Mouse (Mus musculus): ENCODE measurements around the gene Col17a1. TPM values are rescaled to one million over a fixed set of nuclear protein-coding genes. Genes with fewer than 3 reads are reported as not detected.

Col17a1 gene
- 0.17 and 0.29 TPM in 2 replicates for polyA plus RNA-seq (2014; fragmentation: Nextera tagmentation; extraction: Ambion mirVana)

GRCm38 (mm10) chr19:47691994-47692393, at the start of gene Col17a1:
Col17a1 (minus strand) TSS chr19:47692094.
- Histone ChIP-seq H3K4me3 (replicated peaks; ENCODE audit: low read length) (no peak within 1 kb of the TSS), H3K4me1 (replicated peaks; ENCODE audit: control insufficient read depth, insufficient read depth, low read length) (no peaks in the 10 kb centered on the region), H3K4me2 (replicated peaks) (no peak within 1 kb of the TSS), H3K9ac (no peak within 1 kb of the TSS), H3K36me3 (replicated peaks; ENCODE audit: control insufficient read depth, insufficient read depth) (no peaks in the 10 kb centered on the region), H3K27ac (no peak within 1 kb of the TSS), H3K27me3 (ENCODE audit: control insufficient read depth, insufficient read depth, low read length) (no peaks in the 10 kb centered on the region), H3K9me3 (ENCODE audit: control insufficient read depth, low read length) (no peaks in the 10 kb centered on the region)
- 88% methylated on average over 6 of the region's 6 CpGs for WGBS
- DNase-seq (ENCODE audit: low spot score): no peak
- ATAC-seq (ENCODE audit: low FRiP score): no peak

GRCm38 (mm10) chr19:47731931-47732330, 40.0 kb upstream of the Col17a1 start:
- peak; percentile 71 for DNase-seq (ENCODE audit: low spot score)
- H3K27ac ChIP-seq: peak overlapping the region; percentile 97

GRCm38 (mm10) chr19:47731071-47731881, 39.4 kb upstream of the Col17a1 start, which contains the start of gene Sfr1:
Sfr1 (plus strand) TSS chr19:47731682.
- DNase-seq (ENCODE audit: low spot score): peak; percentile 100

More at GRCm38 (mm10) chr19:47731931-47732330, 40.0 kb upstream of the Col17a1 start:
- peak overlapping the region; percentile 76 for H3K4me3 ChIP-seq (replicated peaks; ENCODE audit: low read length)
- H3K9me3 ChIP-seq (ENCODE audit: control insufficient read depth, low read length): no peaks in the 10 kb centered on the region
- H3K36me3 ChIP-seq (replicated peaks; ENCODE audit: control insufficient read depth, insufficient read depth): peaks cover 44% of the 10 kb centered on the region
- peak overlapping the region; percentile 57 for H3K4me2 ChIP-seq (replicated peaks)
- peak overlapping the region; percentile 70 for H3K9ac ChIP-seq
- peaks cover 5% of the 10 kb centered on the region; the same call in 1 of the 2 replicates for H3K4me1 ChIP-seq (replicated peaks; ENCODE audit: control insufficient read depth, insufficient read depth, low read length)
- H3K27me3 ChIP-seq (ENCODE audit: control insufficient read depth, insufficient read depth, low read length): no peaks in the 10 kb centered on the region
- peak; percentile 7 for ATAC-seq (ENCODE audit: low FRiP score)
- WGBS: 4% methylated on average over 12 of the region's 15 CpGs

GRCm38 (mm10) chr19:47730691-47731070, 38.8 kb upstream of the Col17a1 start:
- ATAC-seq (ENCODE audit: low FRiP score) (peak; percentile 56; the same call in 1 of the 2 replicates), DNase-seq (ENCODE audit: low spot score) (peak; percentile 63)
- peak overlapping the region; percentile 72 for H3K9ac ChIP-seq
- H3K4me1 ChIP-seq (replicated peaks; ENCODE audit: control insufficient read depth, insufficient read depth, low read length): peaks cover 5% of the 10 kb centered on the region; the same call in 1 of the 2 replicates
- peak overlapping the region; percentile 97 for H3K27ac ChIP-seq
- 0% methylated on average over 12 of the region's 12 CpGs for WGBS
- H3K4me3 ChIP-seq (replicated peaks; ENCODE audit: low read length): peak overlapping the region; percentile 76
- H3K9me3 ChIP-seq (ENCODE audit: control insufficient read depth, low read length): no peaks in the 10 kb centered on the region
- H3K27me3 ChIP-seq (ENCODE audit: control insufficient read depth, insufficient read depth, low read length): no peaks in the 10 kb centered on the region
- H3K4me2 ChIP-seq (replicated peaks): peak overlapping the region; percentile 82
- peaks cover 32% of the 10 kb centered on the region for H3K36me3 ChIP-seq (replicated peaks; ENCODE audit: control insufficient read depth, insufficient read depth)

More at GRCm38 (mm10) chr19:47731071-47731881, 39.4 kb upstream of the Col17a1 start, which contains the start of gene Sfr1:
- peak within 1 kb of the TSS; percentile 82 for H3K4me2 ChIP-seq (replicated peaks)
- H3K4me1 ChIP-seq (replicated peaks; ENCODE audit: control insufficient read depth, insufficient read depth, low read length): peaks cover 5% of the 10 kb centered on the region; the same call in 1 of the 2 replicates
- peak within 1 kb of the TSS; percentile 97 for H3K27ac ChIP-seq
- peak; percentile 97 for ATAC-seq (ENCODE audit: low FRiP score)
- peak within 1 kb of the TSS; percentile 76 for H3K4me3 ChIP-seq (replicated peaks; ENCODE audit: low read length)
- H3K36me3 ChIP-seq (replicated peaks; ENCODE audit: control insufficient read depth, insufficient read depth): peaks cover 38% of the 10 kb centered on the region
- H3K27me3 ChIP-seq (ENCODE audit: control insufficient read depth, insufficient read depth, low read length): no peaks in the 10 kb centered on the region
- H3K9me3 ChIP-seq (ENCODE audit: control insufficient read depth, low read length): no peaks in the 10 kb centered on the region
- WGBS: 1% methylated on average over 61 of the region's 72 CpGs
- H3K9ac ChIP-seq: peak within 1 kb of the TSS; percentile 72

- Histone ChIP-seq H3K4me1 (replicated peaks; ENCODE audit: control insufficient read depth, insufficient read depth, low read length) (peaks cover 5% of the 10 kb centered on the region; the same call in 1 of the 2 replicates), H3K4me2 (replicated peaks) (no peak overlapping the region), H3K27me3 (ENCODE audit: control insufficient read depth, insufficient read depth, low read length) (no peaks in the 10 kb centered on the region), H3K4me3 (replicated peaks; ENCODE audit: low read length) (no peak overlapping the region), H3K36me3 (replicated peaks; ENCODE audit: control insufficient read depth, insufficient read depth) (no peaks in the 10 kb centered on the region), H3K27ac (no peak overlapping the region), H3K9me3 (ENCODE audit: control insufficient read depth, low read length) (no peaks in the 10 kb centered on the region), H3K9ac (no peak overlapping the region)
- ATAC-seq (ENCODE audit: low FRiP score): no peak
- WGBS: 69% methylated on average over 7 of the region's 7 CpGs
- peak; percentile 26 for DNase-seq (ENCODE audit: low spot score)
Measured at GRCm38 (mm10) chr19:47725643-47726140, 33.8 kb upstream of the Col17a1 start.

- H3K4me3 ChIP-seq (replicated peaks; ENCODE audit: low read length): no peak overlapping the region
- H3K27me3 ChIP-seq (ENCODE audit: control insufficient read depth, insufficient read depth, low read length): no peaks in the 10 kb centered on the region
- H3K9ac ChIP-seq: no peak overlapping the region
- no peaks in the 10 kb centered on the region for H3K4me1 ChIP-seq (replicated peaks; ENCODE audit: control insufficient read depth, insufficient read depth, low read length)
- H3K4me2 ChIP-seq (replicated peaks): no peak overlapping the region
- H3K9me3 ChIP-seq (ENCODE audit: control insufficient read depth, low read length): no peaks in the 10 kb centered on the region
- 86% methylated on average over 4 of the region's 4 CpGs for WGBS
- H3K36me3 ChIP-seq (replicated peaks; ENCODE audit: control insufficient read depth, insufficient read depth): no peaks in the 10 kb centered on the region
- no peak overlapping the region for H3K27ac ChIP-seq
- ATAC-seq (ENCODE audit: low FRiP score): no peak
- no peak for DNase-seq (ENCODE audit: low spot score)
Measured at GRCm38 (mm10) chr19:47724903-47725302, 33.0 kb upstream of the Col17a1 start.

- ATAC-seq (ENCODE audit: low FRiP score) (no peak), DNase-seq (ENCODE audit: low spot score) (no peak)
- Histone ChIP-seq H3K4me2 (replicated peaks) (no peak overlapping the region), H3K27me3 (ENCODE audit: control insufficient read depth, insufficient read depth, low read length) (no peaks in the 10 kb centered on the region), H3K9ac (no peak overlapping the region), H3K4me3 (replicated peaks; ENCODE audit: low read length) (no peak overlapping the region), H3K27ac (no peak overlapping the region), H3K9me3 (ENCODE audit: control insufficient read depth, low read length) (no peaks in the 10 kb centered on the region), H3K4me1 (replicated peaks; ENCODE audit: control insufficient read depth, insufficient read depth, low read length) (no peaks in the 10 kb centered on the region), H3K36me3 (replicated peaks; ENCODE audit: control insufficient read depth, insufficient read depth) (no peaks in the 10 kb centered on the region)
- WGBS: 71% methylated on average over 6 of the region's 6 CpGs
Measured at GRCm38 (mm10) chr19:47722471-47722870, 30.6 kb upstream of the Col17a1 start.

- H3K36me3 ChIP-seq (replicated peaks; ENCODE audit: control insufficient read depth, insufficient read depth): no peaks in the 10 kb centered on the region
- H3K4me1 ChIP-seq (replicated peaks; ENCODE audit: control insufficient read depth, insufficient read depth, low read length): no peaks in the 10 kb centered on the region
- H3K9ac ChIP-seq: no peak overlapping the region
- H3K4me2 ChIP-seq (replicated peaks): no peak overlapping the region
- 0 out of 2 replicates have a peak, but pooled peaks cover 3% of the 10 kb centered on the region for H3K9me3 ChIP-seq (ENCODE audit: control insufficient read depth, low read length)
- 92% methylated on average over 3 of the region's 3 CpGs for WGBS
- ATAC-seq (ENCODE audit: low FRiP score) (no peak), DNase-seq (ENCODE audit: low spot score) (no peak)
- no peak overlapping the region for H3K4me3 ChIP-seq (replicated peaks; ENCODE audit: low read length)
- no peak overlapping the region for H3K27ac ChIP-seq
- H3K27me3 ChIP-seq (ENCODE audit: control insufficient read depth, insufficient read depth, low read length): no peaks in the 10 kb centered on the region
Measured at GRCm38 (mm10) chr19:47719147-47719546, 27.3 kb upstream of the Col17a1 start.

GRCm38 (mm10) chr19:47716144-47716543, 24.2 kb upstream of the Col17a1 start:
- DNase-seq (ENCODE audit: low spot score): no peak
- 62% methylated on average over 2 of the region's 2 CpGs for WGBS
- Histone ChIP-seq H3K4me1 (replicated peaks; ENCODE audit: control insufficient read depth, insufficient read depth, low read length) (no peaks in the 10 kb centered on the region), H3K4me2 (replicated peaks) (no peak overlapping the region), H3K9me3 (ENCODE audit: control insufficient read depth, low read length) (0 out of 2 replicates have a peak, but pooled peaks cover 3% of the 10 kb centered on the region), H3K9ac (no peak overlapping the region), H3K27ac (no peak overlapping the region), H3K27me3 (ENCODE audit: control insufficient read depth, insufficient read depth, low read length) (no peaks in the 10 kb centered on the region), H3K36me3 (replicated peaks; ENCODE audit: control insufficient read depth, insufficient read depth) (no peaks in the 10 kb centered on the region), H3K4me3 (replicated peaks; ENCODE audit: low read length) (no peak overlapping the region)
- ATAC-seq (ENCODE audit: low FRiP score): no peak
